Mouse (Mus musculus) hindbrain, postnatal 0 days (tissue): ENCODE results near the gene Ppm1n. TPM values are rescaled to one million over a fixed set of nuclear protein-coding genes. Genes with fewer than 3 reads are reported as not detected.

Source experiments
- ATAC-seq: fragments of 200-750 bp; cut with Nextera tagmentation; 2 replicates; pipeline ENCODE4 v1.8.0; 2017; ENCODE audit warnings: mild to moderate bottlenecking, moderate TSS enrichment, moderate library complexity
- DNase-seq: peaks from one replicate; pipeline ENCODE4 v3.0.0-alpha.2; 2015; ENCODE audit warnings: low spot score
- H3K27ac ChIP-seq: fragments of 300-500 bp; sonication (generic); 2 replicates; pipeline ENCODE4 v1.5.1; 2014; ENCODE audit warnings: mild to moderate bottlenecking
- H3K27me3 ChIP-seq: fragments of 300-500 bp; sonication (generic); 2 replicates; pipeline ENCODE4 v1.6.1; 2014; ENCODE audit warnings: low read length, mixed read lengths; ENCODE audit not compliant: insufficient read depth
- H3K36me3 ChIP-seq: fragments of 300-500 bp; sonication (generic); 2 replicates; pipeline ENCODE4 v1.6.1; 2014; ENCODE audit warnings: low read length, mixed read lengths; ENCODE audit not compliant: insufficient read depth
- H3K4me1 ChIP-seq: fragments of 300-500 bp; sonication (generic); 2 replicates; pipeline ENCODE4 v1.6.1; 2014; ENCODE audit warnings: antibody characterized with exemption, low read length, mixed read lengths; ENCODE audit not compliant: insufficient read depth
- H3K4me2 ChIP-seq: fragments of 300-500 bp; sonication (generic); 2 replicates; pipeline ENCODE4 v1.6.1; 2014; ENCODE audit warnings: low read depth, mild to moderate bottlenecking, low read length, moderate library complexity, mixed read lengths
- H3K4me3 ChIP-seq: fragments of 300-500 bp; sonication (generic); 2 replicates; pipeline ENCODE4 v1.5.1; 2014; ENCODE audit warnings: low read length
- H3K9ac ChIP-seq: fragments of 300-500 bp; sonication (generic); replicated peaks from 2 replicates; pipeline ENCODE4 v1.6.1; 2014; ENCODE audit warnings: mild to moderate bottlenecking, low read length, moderate library complexity, mixed read lengths
- H3K9me3 ChIP-seq: fragments of 300-500 bp; sonication (generic); 2 replicates; pipeline ENCODE4 v1.6.1; 2016; ENCODE audit warnings: low read length, mixed read lengths
- CTCF ChIP-seq: IDR thresholded peaks from 2 replicates; pipeline ENCODE4 v1.5.1; 2016; ENCODE audit warnings: antibody characterized with exemption, control low read depth, low read depth
- WGBS: fragments of 180-500 bp; shearing (Covaris S2); extraction: QIAGEN DNeasy Blood & Tissue Kit; methylation state at CpG from one replicate; pipeline ENCODE4 v1.1.7; 2014; 5-methylcytosine and 5-hydroxymethylcytosine counted together
- polyA plus RNA-seq: library from polyadenylated mRNA; unstranded; fragments of >200 nt; fragmentation: Nextera tagmentation; extraction: Ambion mirVana; gene quantifications from 2 replicates; pipeline ENCODE4 v1.2.1, GENCODE M21; 2015
- total RNA-seq: library from RNA; depleted of rRNA; stranded (reverse); fragments of >200 nt; gene quantifications from 2 replicates; pipeline ENCODE4 v1.2.3, GENCODE M21; 2014

The Ppm1n gene
- total and polyA plus RNA-seq, 2 experiments from 2014 or later, result 2.1 to 2.5 TPM

DNA sequence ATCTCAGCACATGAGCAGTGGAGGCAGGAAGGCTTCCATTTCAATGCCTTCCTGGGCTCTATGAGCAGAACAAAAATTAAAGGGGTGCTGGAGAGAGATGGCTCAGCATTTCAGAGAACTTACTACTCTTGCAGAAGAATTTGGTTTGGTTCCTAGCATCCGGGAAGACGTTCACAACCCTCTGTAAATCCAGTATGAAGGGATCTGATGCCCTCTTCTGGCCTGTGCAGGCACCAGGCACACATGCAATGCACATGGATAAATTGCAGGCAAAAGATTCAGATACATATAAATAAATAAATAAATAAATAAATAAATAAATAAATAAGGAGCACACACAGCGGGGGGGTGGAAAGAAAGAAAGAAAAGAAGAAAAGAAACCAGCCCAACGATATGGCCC is 3.6 kb downstream of the Ppm1n start:
- WGBS, result 53% methylated on average over 4 of the region's 4 CpGs
- H3K4me3 ChIP-seq, result no peak overlapping the region

DNA sequence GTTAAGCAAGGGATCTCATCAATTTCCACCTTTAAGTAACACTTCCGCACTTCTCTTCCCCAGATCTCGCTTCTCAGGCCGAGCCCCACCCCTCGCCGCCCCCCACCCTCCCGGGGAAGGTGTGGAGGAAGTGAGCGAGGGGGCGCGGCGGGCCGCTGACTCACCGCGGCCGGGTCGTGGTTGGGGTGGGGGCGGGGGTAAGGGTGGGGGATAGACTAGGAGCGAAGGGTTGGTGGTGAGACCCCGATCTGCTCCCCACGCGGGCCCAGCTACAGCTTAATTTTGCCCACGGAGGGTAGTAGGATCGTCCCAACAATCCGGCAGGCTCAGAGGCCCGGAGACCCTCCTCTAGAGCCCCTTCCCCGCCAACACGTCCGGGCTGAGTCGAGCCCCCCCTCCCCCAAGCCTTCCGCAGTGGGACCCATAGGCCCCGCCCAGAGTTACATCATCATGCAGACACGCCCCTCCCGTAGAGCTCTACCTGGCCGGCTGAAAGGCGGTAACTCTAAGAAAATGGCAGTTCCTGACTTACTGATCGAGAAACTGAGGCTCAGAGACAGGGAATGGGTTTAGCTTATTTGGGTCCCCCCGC is 7.6 kb downstream of the Ppm1n start:
- DNase-seq, result peak; percentile 71
- WGBS, result under 1% methylated on average over 31 of the region's 36 CpGs
- H3K9me3 ChIP-seq, result no peaks in the 10 kb centered on the region
- no peaks in the 10 kb centered on the region for H3K27me3 ChIP-seq
- H3K36me3 ChIP-seq, result no peaks in the 10 kb centered on the region
- no peak for TF ChIP-seq CTCF
- ATAC-seq, result peak; percentile 60
- H3K4me2 ChIP-seq, result peak overlapping the region; percentile 97
- H3K4me1 ChIP-seq, result peaks cover 16% of the 10 kb centered on the region
- peak overlapping the region; percentile 81 for H3K9ac ChIP-seq
- H3K27ac ChIP-seq, result peak overlapping the region; percentile 81
- H3K4me3 ChIP-seq, result peak overlapping the region; percentile 94

More for the DNA sequence above, 3.6 kb downstream of the Ppm1n start:
- H3K4me1 ChIP-seq, result no peaks in the 10 kb centered on the region
- H3K9me3 ChIP-seq, result no peaks in the 10 kb centered on the region
- peaks cover 35% of the 10 kb centered on the region for H3K27me3 ChIP-seq
- ATAC-seq (no peak), DNase-seq (no peak)
- no peak overlapping the region for H3K4me2 ChIP-seq
- no peak; the same call in 1 of the 2 replicates for TF ChIP-seq CTCF
- H3K36me3 ChIP-seq, result no peaks in the 10 kb centered on the region
- H3K27ac ChIP-seq, result no peak overlapping the region
- H3K9ac ChIP-seq, result no peak overlapping the region

DNA sequence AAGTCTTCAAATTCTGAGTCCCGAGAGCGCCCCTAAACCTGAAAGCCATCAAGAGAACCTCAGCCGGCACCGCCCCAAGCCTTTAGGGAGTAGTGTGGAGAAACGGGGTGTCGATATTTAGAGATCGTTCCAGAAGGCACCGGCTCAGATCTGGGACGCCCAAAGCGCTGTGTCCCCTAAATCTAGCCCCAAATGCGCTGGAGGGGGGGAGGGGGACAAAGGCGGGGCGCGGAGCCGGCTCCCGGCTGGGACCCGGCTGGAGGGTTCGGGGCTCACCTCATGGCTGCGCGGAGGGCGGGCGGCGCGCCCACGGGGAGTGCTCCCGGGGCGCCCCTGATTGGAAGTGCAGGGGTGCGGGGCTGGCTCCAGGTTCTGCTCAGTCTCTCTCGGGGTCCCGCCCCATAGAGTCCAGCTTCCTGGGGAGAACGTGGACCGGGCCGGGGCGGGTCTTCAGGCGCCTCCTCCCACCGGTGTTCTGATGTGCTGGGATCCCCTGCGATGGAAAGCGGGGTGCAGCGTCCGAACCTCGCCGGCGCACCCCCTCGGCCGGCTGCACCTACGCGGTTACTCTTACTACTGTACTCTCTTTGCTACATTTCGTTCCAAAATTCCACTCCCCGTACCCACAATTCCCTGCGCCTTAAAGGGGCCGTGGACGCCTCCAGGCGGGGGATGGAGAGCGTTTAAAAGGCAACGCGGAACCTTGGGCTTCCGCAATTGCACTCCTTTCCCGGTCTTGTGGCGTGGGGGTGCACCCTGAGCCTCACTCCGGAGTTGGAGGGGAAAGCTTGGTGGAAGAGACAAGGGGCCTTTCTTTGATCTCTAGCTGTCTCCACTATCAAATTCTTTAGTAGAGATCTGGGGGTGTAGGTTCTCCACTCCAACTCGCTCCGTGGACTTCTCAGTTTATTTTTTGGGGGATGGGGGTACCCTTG is 8.4 kb downstream of the Ppm1n start, which contains the start of gene Vasp:
Gene Vasp, minus strand, starts transcription at position 580 of the 935 bp plus-strand sequence.
- WGBS, result under 1% methylated on average over 60 of the region's 62 CpGs
- H3K4me2 ChIP-seq, result peak within 1 kb of the TSS; percentile 97

DNA sequence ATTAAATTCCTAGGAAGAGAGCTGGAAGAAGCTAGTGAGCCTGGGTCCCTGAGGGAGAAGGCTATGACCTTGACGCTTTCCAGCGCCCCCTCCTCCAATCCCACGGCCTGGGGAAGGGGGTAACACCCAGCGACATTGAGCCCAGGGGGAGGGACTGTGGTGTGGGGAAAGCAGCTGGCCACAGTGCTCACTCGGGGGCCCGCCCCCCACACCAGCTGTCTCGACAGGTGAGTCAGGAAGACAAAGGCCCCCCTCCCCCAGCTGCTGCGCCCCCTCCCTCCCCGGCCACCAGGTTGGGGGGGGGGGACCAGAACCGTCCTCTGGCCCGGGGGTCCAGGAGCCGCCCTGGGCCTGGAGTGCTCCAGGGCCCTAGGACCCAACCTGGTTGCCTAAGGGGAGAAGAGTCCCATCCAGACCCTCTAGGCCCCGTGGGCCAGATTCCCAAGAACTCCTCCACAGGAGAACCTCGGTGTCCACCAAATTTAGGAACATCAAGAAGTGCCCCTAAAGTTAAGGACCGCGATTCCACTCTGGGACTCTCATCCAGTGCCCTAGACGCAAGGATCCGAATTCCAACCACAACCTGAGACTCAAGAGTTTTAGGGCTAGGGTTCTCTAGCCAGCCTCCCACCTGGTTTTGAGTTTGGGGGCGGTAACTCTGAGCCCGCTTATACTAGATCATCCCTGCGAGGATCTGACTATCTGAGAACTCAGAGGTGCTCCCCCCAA is 9.2 kb downstream of the Ppm1n start:
- H3K36me3 ChIP-seq, result no peaks in the 10 kb centered on the region
- H3K9me3 ChIP-seq, result no peaks in the 10 kb centered on the region
- H3K4me3 ChIP-seq, result peak overlapping the region; percentile 94
- DNase-seq (no peak), ATAC-seq (no peak)
- H3K4me1 ChIP-seq, result peaks cover 16% of the 10 kb centered on the region
- 1% methylated on average over 20 of the region's 21 CpGs for WGBS
- no peak for TF ChIP-seq CTCF
- H3K27ac ChIP-seq, result peak overlapping the region; percentile 81
- no peaks in the 10 kb centered on the region for H3K27me3 ChIP-seq
- peak overlapping the region; percentile 81 for H3K9ac ChIP-seq
- H3K4me2 ChIP-seq, result peak overlapping the region; percentile 97

More for the DNA sequence above, 8.4 kb downstream of the Ppm1n start, which contains the start of gene Vasp:
- H3K9ac ChIP-seq, result peak within 1 kb of the TSS; percentile 81
- H3K27me3 ChIP-seq, result no peaks in the 10 kb centered on the region
- peaks cover 16% of the 10 kb centered on the region for H3K4me1 ChIP-seq
- ATAC-seq, result peak; percentile 81
- peak; percentile 14; the same call in 1 of the 2 replicates for TF ChIP-seq CTCF
- H3K4me3 ChIP-seq, result peak within 1 kb of the TSS; percentile 94
- peak within 1 kb of the TSS; percentile 81 for H3K27ac ChIP-seq
- DNase-seq, result peak; percentile 91
- H3K36me3 ChIP-seq, result no peaks in the 10 kb centered on the region
- H3K9me3 ChIP-seq, result no peaks in the 10 kb centered on the region

DNA sequence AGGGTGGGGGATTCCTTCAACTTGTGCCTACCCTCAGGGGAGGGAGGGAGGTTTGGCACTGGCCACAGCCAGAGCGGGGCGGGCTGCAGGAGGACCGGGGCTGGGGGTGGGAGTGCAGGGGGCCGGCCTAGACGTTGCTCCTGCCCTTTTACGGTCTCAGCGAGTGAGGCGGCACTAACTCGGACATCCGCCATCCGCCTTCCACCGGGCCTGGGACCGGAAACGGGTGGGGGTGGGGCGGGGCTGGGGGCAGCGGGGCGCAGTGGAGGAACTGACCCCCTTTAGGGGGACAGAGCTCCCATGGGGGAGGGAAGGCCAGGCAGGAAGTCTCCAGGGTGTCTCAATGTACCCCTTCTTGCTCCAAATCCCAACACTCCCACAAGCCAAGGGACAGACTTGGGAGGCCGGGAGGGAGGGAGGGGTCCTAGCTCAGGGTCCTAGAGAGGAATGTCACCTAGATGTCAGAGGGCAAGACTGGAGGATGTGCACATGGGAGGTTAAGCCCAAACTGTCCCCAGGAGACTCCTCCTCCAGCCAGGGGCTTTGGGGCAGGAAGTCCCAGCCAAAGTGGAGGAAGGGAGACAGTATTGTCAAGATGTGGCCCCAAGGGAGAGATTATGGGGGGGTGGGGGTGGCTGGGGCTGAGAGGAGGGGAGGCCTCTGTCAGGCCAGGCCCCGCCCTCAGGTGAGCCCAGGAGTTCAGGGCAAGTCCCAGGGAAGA is 10.0 kb downstream of the Ppm1n start:
- DNase-seq, result peak; percentile 56
- Histone ChIP-seq H3K27me3 (no peaks in the 10 kb centered on the region), H3K27ac (peak overlapping the region; percentile 81), H3K4me2 (peak overlapping the region; percentile 97), H3K4me1 (peaks cover 16% of the 10 kb centered on the region), H3K9me3 (no peaks in the 10 kb centered on the region), H3K4me3 (peak overlapping the region; percentile 94), H3K36me3 (no peaks in the 10 kb centered on the region), H3K9ac (peak overlapping the region; percentile 81)
- TF ChIP-seq CTCF, result no peak
- ATAC-seq, result peak; percentile 55
- 2% methylated on average over 19 of the region's 19 CpGs for WGBS
